Mouse (Mus musculus): ENCODE data around the gene Bach2. TPM values are rescaled to one million over a fixed set of nuclear protein-coding genes. Genes with fewer than 3 reads are reported as not detected.

Bach2 gene
- total RNA-seq, 1 experiment from 2014 or later, result 4.7 TPM

GRCm38 (mm10) chr4:32266731-32267130 lies 28.1 kb downstream of the Bach2 start:
- no peak for ATAC-seq (replicated peaks in 1 of 2; ENCODE audit: insufficient read depth in 1 of 2, low FRiP score in 2 of 2, low TSS enrichment in 1 of 2, low read depth in 1 of 2, poor library complexity in 2 of 2, severe bottlenecking in 2 of 2)

GRCm38 (mm10) chr4:32268042-32268441 lies 29.4 kb downstream of the Bach2 start:
- no peak for ATAC-seq (replicated peaks in 1 of 2; ENCODE audit: insufficient read depth in 1 of 2, low FRiP score in 2 of 2, low TSS enrichment in 1 of 2, low read depth in 1 of 2, poor library complexity in 2 of 2, severe bottlenecking in 2 of 2)

GRCm38 (mm10) chr4:32272398-32272797 lies 33.8 kb downstream of the Bach2 start:
- ATAC-seq (replicated peaks in 1 of 2; ENCODE audit: insufficient read depth in 1 of 2, low FRiP score in 2 of 2, low TSS enrichment in 1 of 2, low read depth in 1 of 2, poor library complexity in 2 of 2, severe bottlenecking in 2 of 2), result no peak

GRCm38 (mm10) chr4:32274776-32275294 lies 36.2 kb downstream of the Bach2 start:
- ATAC-seq (replicated peaks in 1 of 2; ENCODE audit: insufficient read depth in 1 of 2, low FRiP score in 2 of 2, low TSS enrichment in 1 of 2, low read depth in 1 of 2, poor library complexity in 2 of 2, severe bottlenecking in 2 of 2), result 0 out of 4 replicates have a peak, but pooled peaks have one; percentile 12 to 25

- ATAC-seq (replicated peaks in 1 of 2; ENCODE audit: insufficient read depth in 1 of 2, low FRiP score in 2 of 2, low TSS enrichment in 1 of 2, low read depth in 1 of 2, poor library complexity in 2 of 2, severe bottlenecking in 2 of 2), result no peak
These were observed 41.2 kb downstream of the Bach2 start for GRCm38 (mm10) chr4:32279842-32280241.

- peak; percentile 84 to 92 for ATAC-seq (replicated peaks in 1 of 2; ENCODE audit: insufficient read depth in 1 of 2, low FRiP score in 2 of 2, low TSS enrichment in 1 of 2, low read depth in 1 of 2, poor library complexity in 2 of 2, severe bottlenecking in 2 of 2)
These were observed 41.8 kb downstream of the Bach2 start for GRCm38 (mm10) chr4:32280401-32280800.

- ATAC-seq (replicated peaks in 1 of 2; ENCODE audit: insufficient read depth in 1 of 2, low FRiP score in 2 of 2, low TSS enrichment in 1 of 2, low read depth in 1 of 2, poor library complexity in 2 of 2, severe bottlenecking in 2 of 2), result no peak
These were observed 42.7 kb downstream of the Bach2 start for GRCm38 (mm10) chr4:32281306-32281705.

- ATAC-seq (replicated peaks in 1 of 2; ENCODE audit: insufficient read depth in 1 of 2, low FRiP score in 2 of 2, low TSS enrichment in 1 of 2, low read depth in 1 of 2, poor library complexity in 2 of 2, severe bottlenecking in 2 of 2), result no peak
These were observed 47.8 kb downstream of the Bach2 start for GRCm38 (mm10) chr4:32286405-32286804.

- no peak; a peak in 1 of 4 replicates for ATAC-seq (replicated peaks in 1 of 2; ENCODE audit: insufficient read depth in 1 of 2, low FRiP score in 2 of 2, low TSS enrichment in 1 of 2, low read depth in 1 of 2, poor library complexity in 2 of 2, severe bottlenecking in 2 of 2)
These were observed 49.6 kb downstream of the Bach2 start for GRCm38 (mm10) chr4:32288036-32288860.

- ATAC-seq (replicated peaks in 1 of 2; ENCODE audit: insufficient read depth in 1 of 2, low FRiP score in 2 of 2, low TSS enrichment in 1 of 2, low read depth in 1 of 2, poor library complexity in 2 of 2, severe bottlenecking in 2 of 2), result peak; percentile 50 to 55
These were observed 51.2 kb downstream of the Bach2 start for GRCm38 (mm10) chr4:32289845-32290244.

- no peak for ATAC-seq (replicated peaks in 1 of 2; ENCODE audit: insufficient read depth in 1 of 2, low FRiP score in 2 of 2, low TSS enrichment in 1 of 2, low read depth in 1 of 2, poor library complexity in 2 of 2, severe bottlenecking in 2 of 2)
These were observed 52.8 kb downstream of the Bach2 start for GRCm38 (mm10) chr4:32291406-32291805.

GRCm38 (mm10) chr4:32293686-32294265 lies 55.2 kb downstream of the Bach2 start:
- ATAC-seq (replicated peaks in 1 of 2; ENCODE audit: insufficient read depth in 1 of 2, low FRiP score in 2 of 2, low TSS enrichment in 1 of 2, low read depth in 1 of 2, poor library complexity in 2 of 2, severe bottlenecking in 2 of 2), result no peak

- ATAC-seq (replicated peaks in 1 of 2; ENCODE audit: insufficient read depth in 1 of 2, low FRiP score in 2 of 2, low TSS enrichment in 1 of 2, low read depth in 1 of 2, poor library complexity in 2 of 2, severe bottlenecking in 2 of 2), result no peak
These were observed 58.6 kb downstream of the Bach2 start for GRCm38 (mm10) chr4:32297071-32297671.

- ATAC-seq (replicated peaks in 1 of 2; ENCODE audit: insufficient read depth in 1 of 2, low FRiP score in 2 of 2, low TSS enrichment in 1 of 2, low read depth in 1 of 2, poor library complexity in 2 of 2, severe bottlenecking in 2 of 2), result no peak
These were observed 60.6 kb downstream of the Bach2 start for GRCm38 (mm10) chr4:32299221-32299620.

GRCm38 (mm10) chr4:32299970-32300369 lies 61.4 kb downstream of the Bach2 start:
- ATAC-seq (replicated peaks in 1 of 2; ENCODE audit: insufficient read depth in 1 of 2, low FRiP score in 2 of 2, low TSS enrichment in 1 of 2, low read depth in 1 of 2, poor library complexity in 2 of 2, severe bottlenecking in 2 of 2), result no peak

- ATAC-seq (replicated peaks in 1 of 2; ENCODE audit: insufficient read depth in 1 of 2, low FRiP score in 2 of 2, low TSS enrichment in 1 of 2, low read depth in 1 of 2, poor library complexity in 2 of 2, severe bottlenecking in 2 of 2), result no peak
These were observed 64.1 kb downstream of the Bach2 start for GRCm38 (mm10) chr4:32302668-32303067.

GRCm38 (mm10) chr4:32303076-32303475 lies 64.5 kb downstream of the Bach2 start:
- no peak for ATAC-seq (replicated peaks in 1 of 2; ENCODE audit: insufficient read depth in 1 of 2, low FRiP score in 2 of 2, low TSS enrichment in 1 of 2, low read depth in 1 of 2, poor library complexity in 2 of 2, severe bottlenecking in 2 of 2)

GRCm38 (mm10) chr4:32303674-32304073 lies 65.1 kb downstream of the Bach2 start:
- peak; percentile 54 to 59 for ATAC-seq (replicated peaks in 1 of 2; ENCODE audit: insufficient read depth in 1 of 2, low FRiP score in 2 of 2, low TSS enrichment in 1 of 2, low read depth in 1 of 2, poor library complexity in 2 of 2, severe bottlenecking in 2 of 2)
